Mouse (Mus musculus) adrenal gland (tissue): Measurements from ENCODE around the gene Mrm2.
"Not testable (repeated sequence)": the region's sequence is repeated elsewhere in the genome, so short reads cannot be mapped to it uniquely, and the experiment has no call there.

ENCODE experiments used
- intact Hi-C: fragments of 180-260 bp; cut with DNase I; formaldehyde crosslinking; loops from one replicate; pipeline ENCODE4 v1.15.1; 2025
- long read RNA-seq, 2 experiments: library from polyadenylated mRNA; unstranded; transcript quantifications; one replicate each; pipeline ENCODE4 v2.0.0; 2020; ENCODE audit warnings: borderline replicate concordance in 1 of 2; ENCODE audit not compliant: insufficient replicate concordance in 1 of 2

Gene Mrm2
- long read RNA-seq, experiment 1, partial matches to known transcripts, result 1 of 5 reads
- long read RNA-seq, experiment 1, other reads (novel, unspliced or antisense), result 0 of 5 reads
- long read RNA-seq, experiment 2, transcript Mrm2-201 (3 exons, 1,443 nt), result major isoform, 8 of 10 reads
- long read RNA-seq, experiment 2, partial matches to known transcripts, result 2 of 10 reads
- long read RNA-seq, experiment 2, other reads (novel, unspliced or antisense), result 0 of 10 reads

DNA sequence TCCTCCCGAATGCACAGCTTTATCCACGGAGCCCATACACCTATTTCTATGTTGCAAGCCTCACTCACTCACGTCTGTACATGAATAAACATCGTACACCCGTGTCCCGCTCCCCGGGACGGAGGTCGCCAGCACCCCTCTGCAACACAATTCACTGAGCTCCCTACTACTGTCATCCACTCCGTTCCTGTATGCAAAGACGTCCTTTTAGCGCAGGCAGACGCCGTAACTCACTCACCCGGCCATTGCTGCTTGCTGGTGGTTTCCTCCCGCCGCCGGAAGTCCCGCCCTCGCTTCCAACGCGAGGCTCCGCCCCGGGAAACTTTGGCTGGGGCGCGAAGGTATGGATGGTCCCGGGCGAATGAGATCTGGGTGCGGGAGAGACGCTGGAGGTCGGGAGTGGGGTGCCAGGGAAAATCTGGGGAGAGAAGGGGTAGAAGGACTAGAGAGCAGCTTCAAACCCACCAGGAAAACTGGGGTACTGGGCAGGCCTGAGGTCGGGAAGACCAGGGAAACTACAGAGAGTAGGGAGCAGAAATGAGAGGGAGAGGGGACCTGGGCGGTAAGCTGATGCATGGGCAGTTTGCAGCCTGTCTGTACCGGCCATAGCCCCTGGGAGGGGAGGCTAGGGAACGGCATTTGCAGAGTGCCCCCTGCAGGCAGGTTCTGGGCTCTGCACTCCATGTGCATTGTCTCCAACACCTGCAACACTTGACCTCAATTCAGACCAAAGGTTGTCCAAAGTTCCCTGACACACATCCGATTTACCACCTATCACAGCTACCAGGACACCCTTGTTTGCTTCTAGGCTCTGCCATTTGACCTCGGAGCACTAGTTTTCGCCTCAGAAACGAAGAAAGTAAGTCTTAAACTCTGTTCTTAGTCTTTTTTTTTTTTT lies at the start of gene Mrm2:
TSS of gene Mrm2 (minus strand) at position 284 of the 898 bp plus-strand sequence.
- intact Hi-C loops, result loop anchor here (5.0 kb wide), 3 partner anchors 65 to 205 kb away; no protein-coding TSS in a partner anchor

DNA sequence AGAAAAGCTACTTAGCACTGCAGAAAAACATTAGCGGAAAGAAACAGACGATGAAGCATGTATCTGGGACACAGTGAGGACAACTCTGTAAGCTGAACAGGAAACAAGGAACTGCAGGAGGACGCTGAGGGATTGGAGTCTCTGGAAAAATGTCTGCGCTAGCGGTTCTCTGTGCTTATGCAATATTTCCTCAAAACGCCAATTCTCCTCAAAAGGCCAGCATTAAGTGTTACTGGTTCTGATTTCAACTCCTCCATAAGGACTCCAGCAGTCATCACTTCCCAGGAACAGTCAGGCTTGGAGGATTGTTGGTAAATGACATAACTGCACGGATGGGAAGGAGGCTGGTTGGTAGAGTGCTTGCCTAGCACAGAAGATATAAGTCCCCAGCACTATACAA lies 49.5 kb upstream of the Mrm2 start:
- intact Hi-C loops, result no loop called here

DNA sequence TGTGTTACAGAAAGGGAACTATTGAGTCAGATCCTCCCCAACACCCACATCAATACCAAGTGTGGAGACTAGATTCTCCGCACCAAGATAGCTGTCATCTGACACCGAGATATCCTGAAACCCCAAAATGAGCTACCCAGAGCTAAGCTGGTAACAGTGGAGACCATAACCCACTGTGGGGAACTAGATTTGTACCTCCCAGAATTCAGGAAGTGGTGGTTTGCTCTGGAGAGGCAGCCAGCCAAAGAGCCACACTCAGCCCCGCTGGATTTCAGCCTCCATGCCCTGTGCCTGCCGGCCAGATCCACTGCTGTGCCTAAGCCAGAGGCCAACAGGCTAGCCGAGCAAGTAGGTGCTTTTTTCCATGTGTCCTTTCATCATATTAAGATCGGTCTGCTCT lies 47.6 kb upstream of the Mrm2 start:
- intact Hi-C loops, result no loop called here

DNA sequence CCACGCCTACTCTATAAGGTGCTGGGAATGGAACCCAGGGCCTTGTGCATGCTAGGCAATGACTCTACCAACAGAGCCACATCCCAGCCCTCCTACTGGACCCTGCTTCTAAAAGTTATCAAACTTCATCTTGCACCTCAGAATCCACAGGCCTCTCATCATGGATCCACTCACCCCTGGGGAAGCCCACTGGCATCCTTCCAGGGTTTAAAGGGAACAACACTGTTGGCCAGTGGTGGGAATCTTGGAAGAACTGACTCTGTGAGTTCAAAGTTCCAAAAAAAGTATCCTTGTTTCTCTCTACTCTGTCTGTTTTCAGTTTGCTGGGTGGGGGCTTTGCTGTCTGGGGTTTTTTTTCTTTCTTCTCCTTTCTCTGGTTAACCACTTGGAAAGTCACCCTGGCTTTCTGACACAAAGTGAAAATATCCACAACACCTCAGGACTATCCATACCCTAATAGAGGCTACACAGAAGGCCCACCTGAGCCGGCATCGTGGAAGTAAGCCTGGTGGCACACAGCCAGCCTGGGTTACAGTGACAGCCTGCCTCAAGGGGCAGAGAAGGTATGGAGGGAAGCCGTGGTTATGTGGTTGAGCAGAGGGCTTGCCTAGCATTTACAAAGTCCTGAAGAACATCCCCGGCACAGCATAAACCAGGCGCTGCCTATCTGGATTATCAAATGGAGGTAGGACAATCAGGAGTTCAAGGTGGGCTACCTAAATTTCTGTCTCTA lies 46.6 kb upstream of the Mrm2 start:
- intact Hi-C loops, result no loop called here

DNA sequence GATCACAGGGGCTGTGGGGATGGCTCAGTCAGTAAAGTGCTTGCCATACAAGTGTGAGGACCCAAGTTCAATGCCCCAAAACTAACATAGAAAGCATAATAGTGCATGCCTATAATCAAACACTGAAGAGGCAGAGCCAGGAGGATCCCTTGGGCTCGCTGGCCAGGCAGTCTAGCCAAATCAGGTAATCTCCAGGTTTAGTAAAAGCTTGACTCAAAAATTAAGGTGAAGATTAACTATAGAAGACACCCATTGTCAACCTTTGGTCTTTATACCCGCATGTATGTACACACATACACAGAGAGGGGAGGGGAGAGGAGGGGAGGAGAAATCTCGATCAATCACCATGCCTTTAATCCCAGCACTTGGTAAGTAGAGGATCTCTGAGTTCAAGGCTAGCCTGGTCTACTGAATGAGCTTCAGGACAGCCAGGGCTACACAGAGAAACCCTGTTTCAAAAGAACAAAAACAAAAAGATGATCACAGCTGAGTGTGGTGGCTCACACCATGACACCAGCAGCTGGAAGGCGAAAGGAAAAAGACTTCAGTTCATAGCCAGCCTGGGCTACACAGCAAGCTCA lies 43.6 kb upstream of the Mrm2 start:
- intact Hi-C loops, result no loop called here

DNA sequence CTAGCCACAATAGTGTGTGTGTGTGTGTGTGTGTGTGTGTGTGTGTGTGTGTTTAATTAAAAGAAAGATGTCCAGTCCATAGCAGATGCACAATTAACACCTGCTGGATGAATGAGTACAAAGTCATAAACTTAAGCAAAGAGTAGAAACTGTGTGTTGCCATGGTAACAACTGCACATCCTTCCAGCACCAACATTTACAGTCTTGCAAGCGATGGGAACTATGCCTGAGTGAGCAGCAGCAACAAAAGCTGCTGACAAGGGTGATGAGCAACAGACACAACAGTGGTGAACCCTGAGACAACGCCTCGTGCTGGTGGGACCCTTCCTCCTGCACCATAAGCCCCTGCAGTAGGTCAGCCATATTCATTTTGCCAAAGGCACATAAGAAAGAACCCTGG lies 42.5 kb upstream of the Mrm2 start:
- intact Hi-C loops, result no loop called here

DNA sequence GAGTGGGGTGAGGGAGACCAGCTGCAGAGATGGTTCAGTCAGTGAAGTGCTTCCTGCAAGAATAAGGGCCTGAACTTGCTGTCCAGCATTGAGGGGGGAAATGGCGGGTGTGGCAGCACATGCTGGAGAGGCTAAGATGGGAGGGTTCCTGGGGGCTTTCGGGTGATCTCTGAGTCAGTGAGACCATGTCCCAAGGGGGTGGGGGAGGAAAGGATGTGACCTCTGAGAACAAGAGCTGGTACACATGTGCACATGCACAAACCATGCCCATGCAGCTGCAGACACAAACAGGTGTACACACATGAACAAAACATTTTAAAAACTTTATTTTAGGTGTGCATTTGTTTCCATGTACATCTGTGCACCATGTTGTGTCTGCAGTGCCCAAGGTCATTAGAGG lies 42.0 kb upstream of the Mrm2 start:
- intact Hi-C loops, result no loop called here

DNA sequence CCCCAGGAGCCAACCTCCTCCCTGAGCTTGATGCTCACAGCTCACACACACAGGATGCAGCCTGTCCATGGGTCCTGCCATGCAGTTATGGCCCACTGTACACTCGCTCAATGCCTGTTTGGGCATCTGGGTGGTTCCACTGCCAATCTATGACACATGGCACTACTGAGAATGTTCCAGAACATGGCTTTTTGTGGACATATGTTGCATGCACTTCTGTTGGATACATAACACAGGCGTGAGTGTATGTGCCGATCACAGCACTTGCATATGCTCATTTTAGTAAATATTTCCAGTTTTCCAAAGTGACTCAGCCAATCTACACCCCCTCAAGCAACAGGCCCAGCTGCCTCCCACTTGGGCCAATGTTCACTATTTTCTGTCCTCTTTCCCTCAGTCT lies 40.0 kb upstream of the Mrm2 start:
- intact Hi-C loops, result no loop called here

DNA sequence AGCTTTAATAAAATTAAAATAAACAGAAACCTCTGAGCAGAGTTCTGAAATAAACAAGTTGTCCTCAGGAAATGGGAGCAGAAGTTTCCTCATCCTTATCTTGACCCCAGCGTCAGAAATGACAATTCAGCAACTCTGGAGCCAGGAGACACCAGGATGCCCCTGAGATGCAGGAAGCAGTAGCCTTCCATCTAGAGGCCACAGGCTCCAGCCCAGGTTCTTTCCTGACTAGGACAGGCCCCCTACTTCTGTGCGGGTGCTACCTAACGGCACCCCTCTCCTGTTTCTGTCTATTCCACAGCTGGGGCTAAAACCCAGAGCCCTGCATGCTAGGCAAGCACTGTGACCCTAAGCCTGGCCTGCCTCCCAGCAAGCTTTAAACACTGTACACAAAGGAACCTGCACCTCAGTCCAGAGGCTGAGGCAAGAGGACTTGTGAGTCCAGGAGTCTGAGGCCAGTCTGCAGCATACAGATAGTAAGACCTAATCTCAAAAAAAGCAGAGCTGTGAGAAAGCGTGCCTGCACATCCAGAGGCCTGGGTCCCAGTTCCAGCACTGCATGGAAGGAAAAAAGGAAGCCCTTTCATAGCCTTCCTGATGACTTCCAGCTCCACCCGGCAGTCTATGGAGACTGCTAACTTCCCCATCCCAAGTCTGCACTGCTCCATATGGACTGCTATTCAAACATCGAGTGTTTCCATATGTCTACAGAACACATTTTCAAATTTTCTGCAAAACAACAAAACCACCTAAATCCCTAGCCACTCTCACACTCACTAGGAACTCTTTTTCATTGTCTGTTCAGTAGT lies 39.0 kb upstream of the Mrm2 start:
- intact Hi-C loops, result no loop called here

DNA sequence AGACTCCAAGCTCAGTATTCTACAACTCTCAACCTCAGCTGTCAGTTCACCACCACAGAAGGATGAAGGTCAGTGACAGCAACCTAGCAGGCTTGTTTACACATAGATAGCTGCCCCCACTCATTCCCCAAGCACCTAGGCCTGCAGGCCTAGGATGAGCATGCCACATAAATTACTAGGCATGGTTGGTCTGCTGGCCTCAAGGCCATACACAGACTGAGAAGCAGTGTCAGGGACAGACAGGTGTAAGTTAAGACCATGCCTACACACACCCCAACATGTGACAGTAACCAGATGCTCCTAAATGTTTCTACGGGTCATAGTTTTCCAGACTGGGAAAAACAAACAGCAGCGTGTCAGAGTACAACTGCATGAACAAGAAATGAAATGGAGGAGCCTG lies 37.8 kb upstream of the Mrm2 start:
- intact Hi-C loops, result no loop called here

DNA sequence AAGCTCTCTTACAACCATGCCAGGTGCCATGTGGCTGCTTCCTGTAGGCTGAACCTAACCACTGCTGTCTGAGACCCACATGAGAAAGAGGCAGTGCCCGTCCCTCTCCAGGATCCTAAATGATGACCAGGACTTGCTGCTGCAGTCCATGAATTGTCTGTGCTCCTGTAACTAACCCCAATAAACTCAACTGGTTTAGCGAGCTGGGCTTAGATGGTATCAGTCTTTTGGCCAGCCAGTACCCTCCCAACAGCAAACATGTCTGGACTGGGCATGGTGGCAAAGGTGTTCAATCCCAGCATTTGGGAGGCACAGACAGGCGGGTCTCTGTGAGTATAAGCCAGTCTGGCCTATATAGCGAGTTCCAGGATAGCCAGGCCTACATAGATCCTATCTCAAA lies 37.2 kb upstream of the Mrm2 start:
- intact Hi-C loops, result no loop called here

DNA sequence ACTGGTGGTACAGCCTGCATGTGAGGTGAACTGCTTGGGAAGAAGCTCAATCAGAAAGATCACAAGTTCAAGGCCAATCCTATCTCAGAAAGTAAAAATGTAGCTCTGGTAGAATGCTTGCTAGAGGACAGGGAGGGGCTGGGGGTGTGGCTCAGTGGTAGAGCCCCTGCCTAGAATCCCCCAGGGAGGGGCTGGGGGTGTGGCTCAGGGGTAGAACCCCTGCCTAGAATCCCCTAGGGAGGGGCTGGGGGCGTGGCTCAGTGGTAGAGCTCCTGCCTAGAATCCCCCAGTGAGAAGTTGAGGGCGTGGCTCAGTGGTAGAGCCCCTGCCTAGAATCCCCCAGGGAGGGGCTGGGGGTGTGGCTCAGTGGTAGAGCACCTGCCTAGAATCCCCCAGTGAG lies 36.4 kb upstream of the Mrm2 start:
- intact Hi-C loops, result not testable (repeated sequence)

DNA sequence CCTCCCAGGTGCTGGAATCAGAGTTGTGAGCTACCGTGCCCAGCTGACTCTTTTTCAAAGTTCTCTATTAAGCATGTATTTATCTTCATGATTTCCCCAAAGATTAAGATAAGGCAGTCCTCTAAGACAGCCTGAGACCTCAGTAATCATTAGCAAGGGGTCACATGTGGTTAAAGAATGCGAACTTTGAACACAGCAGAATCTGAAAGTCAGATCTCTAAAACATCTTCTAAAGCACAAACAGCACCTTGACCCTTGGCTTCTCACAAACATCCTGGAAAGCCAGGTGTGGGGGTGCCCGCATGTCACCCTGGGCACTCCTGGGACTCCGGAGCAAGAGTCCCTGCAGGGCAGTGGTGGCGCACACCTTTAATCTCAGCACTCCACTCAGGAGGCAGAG lies 32.7 kb upstream of the Mrm2 start:
- intact Hi-C loops, result no loop called here

DNA sequence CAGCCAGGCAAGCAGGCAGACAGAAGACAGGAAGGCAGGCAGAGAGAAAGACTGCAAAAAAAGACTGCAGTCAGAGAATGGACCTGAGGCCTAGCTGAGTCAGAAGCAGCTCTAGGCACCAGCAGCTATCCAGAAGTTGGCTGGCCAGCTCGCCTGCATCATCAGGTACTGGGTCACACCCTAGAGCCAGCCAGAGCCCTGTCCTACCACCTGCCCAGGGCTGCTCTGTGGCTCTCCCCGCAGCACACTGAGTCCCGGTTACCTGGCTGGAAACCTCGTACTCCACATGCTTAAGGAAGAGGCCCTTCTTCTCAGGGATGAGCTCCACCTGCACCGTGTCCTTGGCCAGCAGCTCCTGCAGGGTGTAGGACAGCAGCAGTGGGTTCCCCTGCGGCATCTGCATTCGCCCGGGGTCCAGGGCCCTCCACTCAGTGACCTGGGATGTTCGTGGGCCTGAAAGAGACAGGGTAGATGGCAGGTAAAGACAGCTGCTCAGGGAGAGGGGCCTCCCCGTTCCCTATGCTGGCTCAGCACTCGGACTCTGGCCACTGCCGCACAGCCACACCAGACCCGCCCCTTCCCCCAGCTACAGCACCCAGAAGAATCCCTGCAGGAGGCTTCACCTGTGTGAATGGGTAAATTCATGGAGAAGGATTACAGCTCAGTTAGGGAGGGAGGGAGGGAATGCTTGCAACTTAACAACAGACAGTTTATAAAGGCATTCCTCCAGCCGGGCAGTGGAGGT lies 28.4 kb upstream of the Mrm2 start:
- intact Hi-C loops, result no loop called here

DNA sequence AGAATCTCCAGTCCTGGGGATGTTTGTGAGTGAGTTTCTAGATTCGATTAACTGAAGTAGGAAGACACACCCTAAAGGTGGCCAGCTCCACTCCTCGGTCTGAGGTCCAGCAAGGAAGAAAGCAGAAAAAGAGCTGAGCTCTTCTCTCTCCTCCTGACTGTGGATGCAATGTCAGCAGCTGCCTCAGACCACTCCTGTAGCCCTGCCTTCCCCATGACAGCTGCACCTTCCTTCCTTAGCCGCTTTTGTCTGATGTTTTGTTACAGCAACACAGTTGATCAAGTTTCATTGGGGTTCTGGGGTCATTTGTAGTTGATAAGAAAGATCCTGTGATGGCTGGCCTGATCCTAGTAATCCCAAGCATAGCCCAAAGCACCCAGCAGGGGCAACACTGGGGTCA lies 25.8 kb upstream of the Mrm2 start:
- intact Hi-C loops, result no loop called here

DNA sequence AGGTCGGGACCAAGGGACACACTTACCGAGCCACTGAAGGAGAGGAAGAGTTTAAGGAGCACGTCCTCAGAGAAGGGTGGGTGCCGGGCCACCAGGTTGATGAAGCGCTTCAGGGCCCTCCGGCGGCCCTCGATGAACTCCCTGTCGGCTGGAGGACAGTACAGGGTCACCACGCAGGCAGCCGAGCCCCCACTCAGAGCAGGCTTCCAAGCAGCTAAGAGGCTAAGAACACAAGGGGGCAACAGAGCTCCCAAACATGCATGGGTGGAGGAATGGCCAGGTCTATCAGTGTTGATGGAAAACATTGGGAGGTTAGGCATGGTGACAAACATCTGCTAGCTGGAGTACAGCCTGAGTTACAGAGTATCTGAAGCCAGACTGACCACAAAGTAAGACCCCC lies 24.2 kb upstream of the Mrm2 start:
- intact Hi-C loops, result no loop called here

DNA sequence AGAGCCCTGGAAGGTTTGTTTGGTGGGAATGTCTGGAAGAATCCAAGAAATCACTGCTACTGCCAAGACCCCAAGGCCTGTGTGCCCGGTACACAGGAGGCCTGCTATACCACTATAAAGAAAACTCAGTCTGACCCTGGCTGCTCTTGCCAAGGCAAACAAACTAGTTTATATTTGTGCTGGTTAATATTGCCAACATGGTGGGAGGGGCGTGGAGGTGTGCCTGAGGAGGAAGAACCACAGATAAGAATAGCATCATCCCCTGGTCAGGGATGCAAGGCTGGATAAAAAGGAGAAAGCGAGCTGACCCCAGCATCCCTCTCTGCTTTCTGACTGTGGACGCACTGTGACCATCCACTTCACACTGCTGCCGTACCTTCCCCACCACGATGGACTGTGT lies 20.7 kb upstream of the Mrm2 start:
- intact Hi-C loops, result no loop called here

DNA sequence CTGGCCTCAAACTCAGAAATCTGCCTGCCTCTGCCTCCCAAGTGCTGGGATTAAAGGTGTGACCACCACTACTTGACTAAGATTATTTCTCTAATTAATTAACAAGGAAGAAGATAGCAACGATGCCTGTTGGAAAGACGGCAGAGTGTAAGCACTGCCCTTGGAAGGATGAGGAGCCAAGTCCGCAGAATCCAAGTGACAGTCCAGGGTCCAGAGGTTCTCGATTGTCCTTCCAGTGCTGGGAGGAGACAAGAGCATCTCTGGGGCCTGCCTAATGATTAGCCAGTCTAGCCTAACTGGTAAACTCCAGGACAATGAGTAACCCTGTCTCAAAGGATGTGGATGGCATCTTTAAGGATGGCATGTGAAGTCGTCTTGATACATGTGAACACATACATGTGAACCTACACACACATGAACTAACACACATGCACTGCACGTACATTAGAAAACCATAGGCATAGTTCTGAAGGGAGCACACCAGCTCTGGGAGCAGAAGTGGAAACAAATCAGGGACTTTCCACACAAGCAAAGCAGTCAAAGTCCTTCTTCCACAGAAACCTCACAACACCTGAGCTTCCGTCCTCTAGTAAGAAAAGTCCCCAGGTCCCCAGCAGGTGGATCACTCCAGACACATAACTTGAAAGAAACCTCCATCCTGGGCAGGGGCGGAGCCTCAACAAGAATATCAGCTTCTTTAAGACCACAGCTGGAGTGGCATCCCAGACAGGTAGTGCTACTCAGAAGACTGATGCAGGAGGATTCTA lies 19.2 kb upstream of the Mrm2 start:
- intact Hi-C loops, result no loop called here

DNA sequence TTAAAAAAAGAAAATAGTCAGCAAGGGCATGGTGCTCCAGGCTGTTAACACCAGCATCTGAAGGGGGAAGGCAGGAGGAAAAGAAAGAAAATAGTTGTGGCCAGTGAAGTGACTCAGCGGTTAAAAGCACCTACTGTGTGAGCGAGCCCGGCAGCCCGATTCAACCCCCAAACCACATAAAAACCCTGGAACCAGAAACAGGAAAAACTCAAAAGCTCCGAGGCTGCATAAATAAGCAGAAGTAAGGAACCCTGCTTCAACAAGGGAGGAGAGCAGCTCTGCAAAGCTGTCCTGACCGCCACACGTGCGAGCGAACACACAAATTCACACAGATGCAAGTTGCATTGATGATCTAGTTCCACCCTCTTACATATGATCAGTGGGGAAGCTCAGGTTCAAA lies 18.2 kb upstream of the Mrm2 start:
- intact Hi-C loops, result no loop called here

DNA sequence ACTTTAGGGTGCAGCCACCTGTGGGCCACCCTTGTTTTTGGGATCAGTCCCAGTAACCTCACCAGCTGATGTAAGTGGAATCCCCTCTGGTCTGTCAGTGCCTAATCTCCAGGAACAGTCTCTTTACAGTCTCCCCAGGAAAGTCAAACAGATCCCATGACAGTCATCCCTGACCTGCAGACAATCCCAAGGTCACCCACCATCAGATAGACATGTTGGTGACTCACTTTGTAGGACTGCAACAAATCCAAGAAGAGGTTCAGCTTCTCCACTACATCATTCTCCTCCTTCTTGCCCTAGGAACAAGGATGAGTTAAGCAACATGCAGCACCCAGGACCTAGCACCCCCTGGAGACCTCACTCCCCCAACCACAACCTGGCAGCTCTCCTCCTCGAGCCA lies 14.4 kb upstream of the Mrm2 start:
- intact Hi-C loops, result no loop called here
